Mouse (Mus musculus): ENCODE data around the gene Qprt. TPM values are rescaled to one million over a fixed set of nuclear protein-coding genes. Genes with fewer than 3 reads are reported as not detected.

The Qprt gene
- polyA plus RNA-seq, 1 experiment from 2014 or later = 1.4 TPM

DNA sequence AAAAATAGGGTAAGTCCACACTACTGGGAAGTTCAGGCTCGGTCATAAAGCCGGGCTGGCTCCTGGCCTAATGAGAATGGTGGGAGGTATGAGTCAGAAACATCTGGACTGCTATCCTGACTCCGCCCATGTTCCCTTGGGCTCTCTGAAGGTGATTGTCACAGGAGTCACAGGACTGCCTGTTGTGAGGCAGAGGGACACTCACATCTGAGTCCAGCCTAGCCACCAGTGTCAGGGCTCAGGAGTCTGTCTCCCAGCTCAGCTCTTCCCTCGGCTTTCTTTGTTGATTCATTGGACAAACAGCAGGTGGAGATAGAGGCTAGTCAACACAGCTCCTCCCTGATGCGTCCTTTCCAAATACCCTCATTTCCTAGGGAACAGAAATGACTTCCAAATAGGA lies 4.1 kb downstream of the Qprt start:
- ATAC-seq (ENCODE audit: insufficient number of reproducible peaks, insufficient read depth, low FRiP score, low read depth) = 0 out of 2 replicates have a peak, but pooled peaks have one; percentile 47
- 35% methylated on average over 5 of the region's 5 CpGs for WGBS
- Histone ChIP-seq H3K4me1 (ENCODE audit: control insufficient read depth, insufficient read depth, low read length) (no peaks in the 10 kb centered on the region), H3K4me3 (ENCODE audit: low read depth, low read length) (no peak overlapping the region), H3K9me3 (ENCODE audit: control insufficient read depth, low read depth, low read length) (no peaks in the 10 kb centered on the region), H3K27ac (ENCODE audit: low read length) (no peak overlapping the region), H3K9ac (replicated peaks; ENCODE audit: low read depth, low read length) (no peak overlapping the region), H3K27me3 (ENCODE audit: control insufficient read depth, insufficient read depth, low read length) (no peaks in the 10 kb centered on the region), H3K36me3 (ENCODE audit: control insufficient read depth, insufficient read depth, low read length) (no peaks in the 10 kb centered on the region), H3K4me2 (replicated peaks; ENCODE audit: low read depth, low read length) (no peak overlapping the region)

DNA sequence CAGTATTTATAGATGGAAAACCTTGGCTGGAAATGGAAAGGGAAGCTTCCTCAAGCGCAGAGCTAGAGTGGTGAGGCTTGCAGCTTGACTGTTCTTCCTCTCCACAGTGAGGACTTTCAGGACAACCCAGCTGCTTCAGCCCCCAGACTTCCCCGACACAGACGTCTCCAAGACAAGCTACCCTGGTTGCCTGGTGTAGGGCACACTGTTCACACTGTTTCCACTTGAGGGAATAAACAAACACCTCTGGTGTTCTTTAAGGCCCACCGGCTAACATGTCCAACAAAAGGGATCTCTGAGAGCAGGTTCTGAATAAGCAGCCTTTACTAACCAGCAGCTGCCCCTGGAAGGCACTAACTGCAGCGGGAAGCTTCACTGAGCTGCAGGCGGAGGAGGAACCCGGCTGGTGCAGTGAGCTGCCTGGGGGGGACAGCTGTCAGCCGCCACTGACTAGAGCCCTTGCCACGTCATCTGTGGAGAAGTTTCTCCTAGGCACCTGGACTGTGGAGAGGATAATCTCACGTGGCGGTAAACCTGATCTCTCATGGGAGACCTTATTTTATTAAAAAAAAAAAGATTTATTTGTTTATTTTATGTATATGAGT lies 5.6 kb downstream of the Qprt start:
- Histone ChIP-seq H3K4me2 (replicated peaks; ENCODE audit: low read depth, low read length) (no peak overlapping the region), H3K36me3 (ENCODE audit: control insufficient read depth, insufficient read depth, low read length) (no peaks in the 10 kb centered on the region), H3K27ac (ENCODE audit: low read length) (no peak overlapping the region), H3K9ac (replicated peaks; ENCODE audit: low read depth, low read length) (no peak overlapping the region), H3K27me3 (ENCODE audit: control insufficient read depth, insufficient read depth, low read length) (no peaks in the 10 kb centered on the region), H3K4me1 (ENCODE audit: control insufficient read depth, insufficient read depth, low read length) (no peaks in the 10 kb centered on the region), H3K4me3 (ENCODE audit: low read depth, low read length) (no peak overlapping the region), H3K9me3 (ENCODE audit: control insufficient read depth, low read depth, low read length) (no peaks in the 10 kb centered on the region)
- ATAC-seq (ENCODE audit: insufficient number of reproducible peaks, insufficient read depth, low FRiP score, low read depth) = no peak
- WGBS = 67% methylated on average over 11 of the region's 11 CpGs

DNA sequence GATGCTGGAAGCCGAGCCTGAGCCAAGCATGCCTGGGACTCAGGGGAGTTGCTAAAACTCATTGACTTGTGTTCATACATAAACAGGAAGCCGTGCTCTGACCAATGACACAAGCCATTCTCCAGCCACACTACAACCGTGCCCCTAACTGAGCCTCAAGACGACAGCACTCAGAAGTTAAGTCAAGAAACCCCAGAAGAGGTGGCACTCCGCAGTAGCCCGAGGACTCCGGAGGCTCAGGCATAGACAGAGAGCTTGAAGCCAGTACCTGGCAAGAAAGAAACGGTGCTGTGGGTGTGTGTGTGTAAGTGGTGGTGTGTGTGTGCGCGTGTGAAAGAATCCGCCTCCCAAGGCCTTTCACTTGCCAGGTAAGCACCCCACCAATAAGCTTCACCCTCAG lies 7.1 kb downstream of the Qprt start:
- Histone ChIP-seq H3K27ac (ENCODE audit: low read length) (no peak overlapping the region), H3K4me3 (ENCODE audit: low read depth, low read length) (no peak overlapping the region), H3K27me3 (ENCODE audit: control insufficient read depth, insufficient read depth, low read length) (no peaks in the 10 kb centered on the region), H3K9ac (replicated peaks; ENCODE audit: low read depth, low read length) (no peak overlapping the region), H3K4me2 (replicated peaks; ENCODE audit: low read depth, low read length) (no peak overlapping the region), H3K4me1 (ENCODE audit: control insufficient read depth, insufficient read depth, low read length) (no peaks in the 10 kb centered on the region), H3K9me3 (ENCODE audit: control insufficient read depth, low read depth, low read length) (no peaks in the 10 kb centered on the region), H3K36me3 (ENCODE audit: control insufficient read depth, insufficient read depth, low read length) (no peaks in the 10 kb centered on the region)
- no peak for ATAC-seq (ENCODE audit: insufficient number of reproducible peaks, insufficient read depth, low FRiP score, low read depth)
- WGBS = 74% methylated on average over 11 of the region's 11 CpGs

DNA sequence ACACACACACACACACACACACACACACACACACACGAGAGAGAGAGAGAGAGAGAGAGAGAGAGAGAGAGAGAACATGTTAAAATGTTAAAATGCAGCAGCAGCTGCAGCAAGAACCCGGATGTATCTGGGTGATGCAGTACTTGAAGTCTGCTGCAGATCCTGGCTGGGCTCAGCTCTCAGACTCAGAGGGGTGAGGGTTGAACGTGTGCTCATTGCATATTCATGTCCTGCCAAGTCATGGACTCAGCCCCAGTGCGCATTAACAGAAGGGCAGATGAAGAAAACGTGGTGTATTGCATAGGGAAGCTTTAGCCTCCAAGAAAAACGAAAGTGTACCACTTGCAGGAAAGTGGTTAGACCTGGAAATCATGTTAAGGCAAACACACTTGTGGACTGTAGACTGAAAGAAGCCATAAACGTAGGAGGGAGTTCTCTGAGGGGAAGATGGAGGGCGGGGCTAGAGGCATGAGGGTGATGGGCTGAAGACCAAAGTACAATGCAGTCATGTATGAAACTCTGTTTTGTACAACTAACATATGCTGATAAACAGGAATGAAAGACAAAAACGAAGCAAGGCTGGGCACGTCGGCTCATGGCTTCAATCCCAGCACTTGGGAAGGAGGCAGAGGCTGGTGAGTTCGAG lies 8.3 kb downstream of the Qprt start:
- Histone ChIP-seq H3K36me3 (ENCODE audit: control insufficient read depth, insufficient read depth, low read length) (no peaks in the 10 kb centered on the region), H3K9me3 (ENCODE audit: control insufficient read depth, low read depth, low read length) (no peaks in the 10 kb centered on the region), H3K27me3 (ENCODE audit: control insufficient read depth, insufficient read depth, low read length) (no peaks in the 10 kb centered on the region), H3K4me1 (ENCODE audit: control insufficient read depth, insufficient read depth, low read length) (no peaks in the 10 kb centered on the region), H3K9ac (replicated peaks; ENCODE audit: low read depth, low read length) (no peak overlapping the region), H3K27ac (ENCODE audit: low read length) (no peak overlapping the region), H3K4me3 (ENCODE audit: low read depth, low read length) (no peak overlapping the region), H3K4me2 (replicated peaks; ENCODE audit: low read depth, low read length) (no peak overlapping the region)
- ATAC-seq (ENCODE audit: insufficient number of reproducible peaks, insufficient read depth, low FRiP score, low read depth) = no peak
- WGBS = 51% methylated on average over 12 of the region's 12 CpGs

DNA sequence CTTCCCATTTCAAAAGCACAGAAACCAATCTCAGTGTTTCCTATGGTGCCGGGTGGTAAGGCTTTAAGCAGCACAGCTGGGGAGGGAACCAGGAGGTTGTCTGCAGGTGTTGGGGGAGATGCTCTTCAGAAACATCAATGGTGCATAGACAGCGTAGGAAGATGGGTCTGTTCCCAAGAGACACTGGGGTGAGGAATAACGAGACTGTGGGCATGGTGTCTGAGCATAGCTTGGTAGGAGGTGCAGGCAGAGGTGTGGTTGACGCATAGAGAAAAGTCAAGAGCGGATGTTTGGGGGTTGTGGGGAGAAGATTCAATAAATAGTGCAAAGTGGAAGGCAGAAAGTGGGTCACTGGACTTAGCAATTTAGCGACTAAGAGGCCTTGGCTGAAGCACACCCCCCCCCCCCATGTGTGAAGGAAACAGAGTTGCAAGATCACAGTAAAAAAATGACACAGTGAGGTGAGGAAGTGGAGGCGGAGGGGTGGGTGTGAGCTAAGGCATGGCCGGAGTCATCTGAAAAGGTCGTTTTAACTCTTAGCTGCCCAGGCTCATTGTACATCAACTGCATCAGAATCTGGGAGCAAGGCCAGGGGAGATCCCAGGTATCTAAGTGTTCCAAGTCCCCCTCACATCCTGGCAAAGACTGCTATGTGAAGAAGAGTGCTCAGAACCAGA lies 9.0 kb downstream of the Qprt start:
- Histone ChIP-seq H3K9ac (replicated peaks; ENCODE audit: low read depth, low read length) (no peak overlapping the region), H3K27ac (ENCODE audit: low read length) (no peak overlapping the region), H3K36me3 (ENCODE audit: control insufficient read depth, insufficient read depth, low read length) (no peaks in the 10 kb centered on the region), H3K4me1 (ENCODE audit: control insufficient read depth, insufficient read depth, low read length) (no peaks in the 10 kb centered on the region), H3K4me3 (ENCODE audit: low read depth, low read length) (no peak overlapping the region), H3K27me3 (ENCODE audit: control insufficient read depth, insufficient read depth, low read length) (no peaks in the 10 kb centered on the region), H3K9me3 (ENCODE audit: control insufficient read depth, low read depth, low read length) (no peaks in the 10 kb centered on the region), H3K4me2 (replicated peaks; ENCODE audit: low read depth, low read length) (no peak overlapping the region)
- WGBS = 29% methylated on average over 9 of the region's 9 CpGs
- no peak for ATAC-seq (ENCODE audit: insufficient number of reproducible peaks, insufficient read depth, low FRiP score, low read depth)

DNA sequence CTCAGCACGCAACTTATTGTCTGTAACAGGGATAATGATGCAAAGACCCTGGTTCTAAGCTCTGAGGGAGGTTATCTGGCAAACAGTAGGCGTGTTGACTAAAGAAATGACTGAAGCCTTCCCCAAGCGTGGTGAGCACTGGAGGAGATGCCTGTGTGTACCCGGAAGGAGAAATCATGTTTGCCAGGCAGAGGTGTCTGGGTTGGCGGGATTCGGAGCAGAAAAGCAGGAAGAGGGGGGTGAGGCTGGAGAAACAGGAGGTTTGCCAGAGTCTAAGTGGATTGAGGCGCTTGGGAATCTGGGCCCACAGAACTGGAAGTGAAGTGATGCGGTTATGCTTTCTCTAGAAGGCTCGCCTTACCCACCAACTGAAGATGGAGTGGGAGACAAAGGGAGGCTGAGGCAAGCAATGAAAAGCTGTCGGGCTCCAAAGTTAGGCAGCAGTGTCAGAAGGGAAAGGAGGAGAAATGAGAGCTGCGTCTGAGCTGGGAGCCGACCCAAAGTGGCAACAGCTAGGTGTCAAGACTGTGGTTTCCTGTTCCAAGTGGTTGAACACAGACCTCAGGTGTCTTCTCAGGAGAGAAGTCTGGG lies 9.7 kb downstream of the Qprt start:
- WGBS = 73% methylated on average over 12 of the region's 12 CpGs
- H3K4me3 ChIP-seq (ENCODE audit: low read depth, low read length) = no peak overlapping the region
- no peaks in the 10 kb centered on the region for H3K27me3 ChIP-seq (ENCODE audit: control insufficient read depth, insufficient read depth, low read length)
- H3K4me2 ChIP-seq (replicated peaks; ENCODE audit: low read depth, low read length) = no peak overlapping the region
- no peak overlapping the region for H3K27ac ChIP-seq (ENCODE audit: low read length)
- no peaks in the 10 kb centered on the region for H3K9me3 ChIP-seq (ENCODE audit: control insufficient read depth, low read depth, low read length)
- H3K4me1 ChIP-seq (ENCODE audit: control insufficient read depth, insufficient read depth, low read length) = no peaks in the 10 kb centered on the region
- no peak overlapping the region for H3K9ac ChIP-seq (replicated peaks; ENCODE audit: low read depth, low read length)
- no peaks in the 10 kb centered on the region for H3K36me3 ChIP-seq (ENCODE audit: control insufficient read depth, insufficient read depth, low read length)
- no peak for ATAC-seq (ENCODE audit: insufficient number of reproducible peaks, insufficient read depth, low FRiP score, low read depth)

DNA sequence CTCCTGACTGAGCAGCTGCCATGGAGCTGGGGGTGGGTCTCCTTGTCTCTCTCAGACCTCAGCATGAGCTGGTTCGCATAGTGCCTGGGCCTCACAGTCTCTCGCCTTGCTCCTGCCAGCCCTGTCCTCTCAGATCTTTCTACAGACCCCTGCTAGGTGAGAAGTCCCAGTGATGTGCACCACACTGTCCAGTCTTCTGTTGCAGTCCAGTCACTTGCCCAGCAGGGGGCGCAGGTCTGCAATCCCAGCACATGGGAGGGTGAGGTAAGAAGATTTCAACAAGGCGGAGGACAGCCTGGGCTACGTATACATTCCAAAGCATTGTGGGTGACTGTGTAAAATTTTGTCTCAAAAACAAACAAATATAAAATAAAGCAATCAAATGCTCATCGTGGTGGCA lies 10.6 kb downstream of the Qprt start:
- no peaks in the 10 kb centered on the region for H3K36me3 ChIP-seq (ENCODE audit: control insufficient read depth, insufficient read depth, low read length)
- H3K9ac ChIP-seq (replicated peaks; ENCODE audit: low read depth, low read length) = no peak overlapping the region
- H3K4me1 ChIP-seq (ENCODE audit: control insufficient read depth, insufficient read depth, low read length) = no peaks in the 10 kb centered on the region
- H3K27me3 ChIP-seq (ENCODE audit: control insufficient read depth, insufficient read depth, low read length) = no peaks in the 10 kb centered on the region
- WGBS = 41% methylated on average over 6 of the region's 6 CpGs
- no peaks in the 10 kb centered on the region for H3K9me3 ChIP-seq (ENCODE audit: control insufficient read depth, low read depth, low read length)
- ATAC-seq (ENCODE audit: insufficient number of reproducible peaks, insufficient read depth, low FRiP score, low read depth) = no peak
- H3K4me3 ChIP-seq (ENCODE audit: low read depth, low read length) = no peak overlapping the region
- H3K27ac ChIP-seq (ENCODE audit: low read length) = no peak overlapping the region
- H3K4me2 ChIP-seq (replicated peaks; ENCODE audit: low read depth, low read length) = no peak overlapping the region

DNA sequence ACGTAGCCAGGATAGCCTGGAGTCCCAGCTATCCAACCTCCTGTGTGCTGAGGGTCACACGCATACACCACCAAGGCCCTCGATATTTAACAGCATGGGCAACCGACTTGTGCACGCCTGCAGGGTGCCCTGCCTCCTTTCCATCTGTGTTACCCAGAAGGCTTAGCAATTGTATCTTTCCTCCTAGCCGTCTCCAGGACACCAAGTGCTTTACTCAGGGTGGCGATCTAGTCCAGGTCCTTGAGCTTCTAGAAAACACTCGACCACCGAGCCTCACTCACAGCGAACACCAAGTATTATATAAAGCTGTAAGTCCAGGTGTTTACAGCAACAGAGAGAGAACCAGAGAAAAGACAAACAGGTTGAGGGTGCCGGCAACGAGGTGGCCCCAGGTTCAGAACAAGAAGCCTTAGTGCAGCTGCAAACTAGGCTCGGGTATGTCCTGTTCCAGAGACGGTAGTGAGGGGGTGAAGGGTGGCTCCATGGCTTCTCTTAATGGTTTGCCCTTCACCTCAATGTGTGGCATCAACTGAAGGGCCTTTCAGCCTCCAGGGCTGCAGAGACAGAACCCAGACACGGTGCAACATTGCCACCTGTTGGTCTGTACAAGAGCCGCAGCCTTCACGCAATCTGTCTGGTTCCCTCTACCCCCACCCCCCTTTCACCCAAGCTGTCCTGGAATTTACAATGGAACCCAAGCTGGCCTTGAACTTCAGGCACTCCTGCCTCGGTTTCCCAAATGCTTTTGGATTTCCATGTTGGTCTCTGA lies 11.6 kb downstream of the Qprt start:
- no peak; the same call in 1 of the 2 replicates for ATAC-seq (ENCODE audit: insufficient number of reproducible peaks, insufficient read depth, low FRiP score, low read depth)
- 44% methylated on average over 18 of the region's 18 CpGs for WGBS
- no peaks in the 10 kb centered on the region for H3K36me3 ChIP-seq (ENCODE audit: control insufficient read depth, insufficient read depth, low read length)

More for the DNA sequence above, 11.6 kb downstream of the Qprt start:
- H3K27me3 ChIP-seq (ENCODE audit: control insufficient read depth, insufficient read depth, low read length) = no peaks in the 10 kb centered on the region
- no peak overlapping the region for H3K4me2 ChIP-seq (replicated peaks; ENCODE audit: low read depth, low read length)
- no peak overlapping the region for H3K27ac ChIP-seq (ENCODE audit: low read length)
- H3K4me3 ChIP-seq (ENCODE audit: low read depth, low read length) = no peak overlapping the region
- no peaks in the 10 kb centered on the region for H3K4me1 ChIP-seq (ENCODE audit: control insufficient read depth, insufficient read depth, low read length)
- H3K9me3 ChIP-seq (ENCODE audit: control insufficient read depth, low read depth, low read length) = no peaks in the 10 kb centered on the region
- no peak overlapping the region for H3K9ac ChIP-seq (replicated peaks; ENCODE audit: low read depth, low read length)
